Mouse (Mus musculus) mouse embryonic stem cell (cell line): Measurements from ENCODE around the gene Zdhhc22.

Source experiments
- in situ Hi-C, 2 experiments: fragments of 300-500 bp; cut with MboI; formaldehyde crosslinking; loops; 1 replicate in 1 of 2; 3 replicates in 1 of 2; pipeline ENCODE4 v1.14.3; 2019 to 2020; ENCODE audit warnings: low sequenced_read_pairs in 2 of 2, low pct_unique_long_range_greater_than_20kb in 1 of 2, mixed read lengths in 1 of 2; ENCODE audit not compliant: unreplicated experiment in 1 of 2

The Zdhhc22 gene

DNA sequence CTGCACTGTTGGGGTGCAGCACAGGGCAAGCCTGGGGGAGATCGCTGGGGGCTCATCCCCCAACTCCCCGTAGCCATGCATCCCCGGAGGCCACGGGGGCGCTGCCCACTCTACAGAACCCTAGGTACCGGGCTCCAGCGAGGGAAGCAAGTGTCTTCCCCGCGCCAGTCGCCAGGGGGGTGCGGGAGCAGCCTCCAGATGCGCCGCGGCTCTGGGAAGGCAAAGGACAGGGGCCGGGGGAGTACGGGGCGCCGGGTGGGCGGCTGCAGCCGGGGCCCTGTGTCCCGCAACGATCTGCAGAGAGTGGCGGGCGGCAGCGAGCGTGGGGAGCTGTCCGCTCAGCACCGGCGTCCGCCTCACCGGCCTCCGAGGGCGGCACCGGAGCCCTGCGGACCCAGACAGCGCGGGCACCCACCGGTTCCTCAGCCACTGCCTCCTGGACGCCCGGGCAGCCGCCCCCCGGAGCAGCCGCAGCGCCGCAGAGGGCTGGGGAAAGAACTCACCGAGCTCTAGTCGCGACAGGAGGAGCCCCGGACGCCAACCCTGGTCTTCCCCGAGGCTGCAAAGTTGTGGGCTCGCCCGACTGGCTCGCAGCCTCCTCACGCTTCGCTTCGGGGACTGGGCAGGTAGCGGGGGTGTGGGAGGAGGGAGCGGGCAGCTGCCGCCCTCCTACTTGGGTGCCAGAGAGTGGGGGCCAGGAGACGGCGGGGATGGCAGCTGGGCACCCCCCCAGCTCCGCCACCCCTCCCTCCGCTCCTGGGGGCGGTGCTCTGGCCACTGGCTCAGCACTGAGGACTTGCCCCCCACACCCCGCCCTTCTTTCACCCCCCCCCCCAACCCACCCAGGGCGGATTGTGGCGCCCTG lies at the start of gene Zdhhc22:
Gene Zdhhc22, minus strand, starts transcription at position 541 of the 865 bp plus-strand sequence.
- in situ Hi-C loops = no loop called here

- in situ Hi-C loops = no loop called here
These were observed 46.4 kb upstream of the Zdhhc22 start for GRCm38 (mm10) chr12:87036631-87037030.

- in situ Hi-C loops = no loop called here
These were observed 41.0 kb upstream of the Zdhhc22 start for GRCm38 (mm10) chr12:87031163-87031763.

DNA sequence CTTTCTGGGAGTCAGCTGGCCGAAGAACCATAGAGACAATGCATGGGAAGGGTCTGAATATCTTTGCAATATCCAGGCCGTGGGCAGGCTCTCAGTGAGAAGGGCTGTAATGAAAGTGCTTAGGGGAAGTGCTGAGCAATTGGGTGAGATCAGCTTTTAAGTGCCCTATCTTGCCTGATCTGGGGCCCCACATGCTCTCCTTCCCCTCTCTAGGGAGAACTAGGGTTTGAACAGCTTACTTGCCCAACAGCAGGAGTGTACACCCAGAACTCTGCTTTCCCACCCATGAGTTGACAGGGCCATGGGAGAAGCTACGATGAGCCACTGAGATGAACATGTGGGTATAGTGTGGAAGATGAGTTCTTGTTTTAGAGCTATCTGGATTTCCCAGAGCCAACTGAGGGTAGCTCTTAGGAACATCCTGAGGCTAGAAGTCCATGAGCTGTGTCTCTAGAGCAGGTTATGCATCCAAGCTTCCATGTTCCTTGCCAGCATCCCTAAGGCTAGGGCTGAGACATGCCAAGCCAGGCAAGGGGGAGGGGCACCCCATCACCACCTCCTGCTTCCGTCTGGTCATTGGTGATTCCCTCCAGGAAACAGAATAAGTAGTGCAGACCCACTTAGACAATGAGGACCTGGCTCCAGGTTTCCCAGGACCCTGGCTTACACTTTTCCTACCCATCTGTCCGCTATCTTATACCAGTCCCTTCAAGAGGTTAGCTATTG lies 39.2 kb upstream of the Zdhhc22 start:
- in situ Hi-C loops = no loop called here

DNA sequence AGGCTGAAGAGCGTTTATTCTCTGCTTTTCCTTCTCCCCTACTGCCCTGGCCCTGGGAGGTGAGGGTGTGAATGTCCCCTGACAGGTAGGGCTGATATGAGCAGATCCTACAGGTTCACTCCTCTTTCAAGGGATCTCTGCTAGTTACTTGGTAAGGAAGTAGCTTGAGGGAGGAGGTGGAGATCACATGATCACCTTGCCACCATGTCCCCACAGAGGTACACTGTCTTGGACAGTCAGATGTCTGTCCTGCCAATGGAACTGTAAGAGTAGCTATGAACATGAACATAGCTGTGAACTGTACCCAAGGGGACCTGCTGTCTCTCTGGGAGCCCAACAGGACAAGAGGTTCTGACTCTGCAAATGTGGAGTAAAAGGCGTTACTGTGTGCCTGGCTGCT lies 37.8 kb upstream of the Zdhhc22 start:
- in situ Hi-C loops = no loop called here

DNA sequence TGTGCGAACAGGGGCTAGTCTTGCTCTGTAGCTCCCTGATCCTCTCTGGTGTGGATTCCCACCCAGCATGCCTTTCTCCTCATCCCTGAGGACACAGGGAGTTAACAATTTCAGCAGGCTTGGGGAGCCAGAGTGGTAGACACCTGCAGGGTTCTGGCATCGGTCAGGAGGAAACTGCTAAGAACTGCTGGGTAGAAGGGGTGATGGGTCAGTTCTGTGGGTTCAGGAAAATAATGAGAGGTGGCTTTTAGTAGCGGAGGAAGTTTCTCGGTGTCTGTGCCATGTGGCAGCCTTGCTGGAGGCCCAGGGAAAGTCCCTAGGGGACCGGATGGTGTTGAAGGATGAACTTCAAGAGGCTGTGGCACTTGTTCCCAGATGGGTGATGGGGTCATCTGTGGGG lies 37.2 kb upstream of the Zdhhc22 start:
- in situ Hi-C loops = no loop called here

- in situ Hi-C loops = no loop called here
These were observed 36.6 kb upstream of the Zdhhc22 start for GRCm38 (mm10) chr12:87026871-87027240.

- in situ Hi-C loops = no loop called here
These were observed 36.1 kb upstream of the Zdhhc22 start for GRCm38 (mm10) chr12:87026109-87026870.

- in situ Hi-C loops = no loop called here
These were observed 33.2 kb upstream of the Zdhhc22 start for GRCm38 (mm10) chr12:87023456-87023855.

DNA sequence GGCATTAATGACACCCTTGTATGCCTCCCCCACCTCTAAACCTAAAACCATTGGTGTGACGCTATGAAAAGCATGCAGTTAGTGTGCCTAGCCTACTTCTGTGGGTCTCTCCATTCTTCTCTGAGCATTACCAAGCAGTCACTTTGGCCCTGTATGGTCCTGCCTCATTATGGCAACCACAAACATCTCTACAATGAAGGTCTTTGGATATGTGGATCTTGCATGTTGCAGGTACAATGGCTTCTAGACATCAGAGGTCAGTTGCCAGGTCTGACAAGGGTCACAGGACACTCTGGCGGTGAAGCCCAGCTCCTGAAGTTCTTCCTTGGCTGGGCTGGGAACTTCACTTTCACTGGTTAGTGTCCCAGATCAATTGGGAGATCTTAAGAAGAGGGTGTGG lies 31.8 kb upstream of the Zdhhc22 start:
- in situ Hi-C loops = no loop called here

DNA sequence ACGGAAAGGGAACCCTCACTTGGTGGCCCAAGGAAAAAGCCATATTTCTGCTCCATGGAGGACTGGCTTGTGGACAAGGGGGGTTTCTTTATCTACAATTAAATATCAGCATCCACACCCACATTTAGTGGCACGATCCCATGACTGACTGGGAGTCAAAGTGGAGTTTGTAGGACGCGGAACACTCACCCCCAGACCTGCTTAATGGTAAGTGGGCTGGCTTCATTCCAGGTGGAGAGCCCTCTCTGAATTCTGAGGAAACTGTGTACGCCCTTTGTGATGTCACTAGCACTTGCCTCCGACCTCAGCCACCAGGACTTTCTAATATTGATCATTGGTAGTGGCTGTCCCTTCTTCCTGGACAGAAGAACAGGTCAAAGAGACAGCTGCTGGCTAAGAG lies 30.8 kb upstream of the Zdhhc22 start, which contains the start of gene Tmem63c:
Gene Tmem63c, plus strand, starts transcription at position 301 of the 400 bp plus-strand sequence.
- in situ Hi-C loops = no loop called here

DNA sequence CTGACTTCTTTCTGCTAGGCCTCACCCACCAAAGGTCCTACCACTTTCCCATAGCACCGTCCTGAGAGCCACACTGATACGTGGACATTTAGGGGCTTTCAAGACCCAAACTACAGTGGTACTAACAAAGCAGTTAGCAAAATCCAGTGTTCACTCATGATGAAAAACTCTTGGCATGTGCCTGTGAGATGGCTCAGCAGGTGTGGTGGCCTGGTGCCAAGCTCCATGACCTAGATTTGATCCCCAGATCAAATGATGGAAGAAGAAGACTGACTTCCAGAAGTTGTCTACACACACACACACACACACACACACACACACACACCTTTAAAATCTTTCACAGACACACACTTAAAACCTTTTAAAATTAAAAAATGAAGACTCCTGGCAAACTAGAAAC lies 28.5 kb upstream of the Zdhhc22 start:
- in situ Hi-C loops = no loop called here

DNA sequence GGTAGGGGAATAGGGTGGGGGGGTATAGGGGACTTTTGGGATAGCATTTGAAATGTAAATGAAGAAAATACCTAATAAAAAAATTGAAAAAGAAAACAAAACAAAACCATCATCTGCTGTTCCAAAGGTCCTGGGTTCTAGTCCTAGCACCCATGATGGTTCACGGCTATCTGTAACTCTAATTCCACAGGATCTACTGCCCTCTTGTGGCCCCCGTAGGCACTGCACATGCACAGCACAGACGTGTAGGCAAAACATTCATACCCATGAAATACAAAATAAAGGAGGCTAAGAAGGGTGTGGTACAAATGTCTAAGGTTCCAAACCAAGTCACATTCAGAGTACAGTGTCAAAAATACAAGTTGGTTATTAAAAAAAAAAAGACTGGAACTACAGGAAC lies 26.8 kb upstream of the Zdhhc22 start:
- in situ Hi-C loops = no loop called here

DNA sequence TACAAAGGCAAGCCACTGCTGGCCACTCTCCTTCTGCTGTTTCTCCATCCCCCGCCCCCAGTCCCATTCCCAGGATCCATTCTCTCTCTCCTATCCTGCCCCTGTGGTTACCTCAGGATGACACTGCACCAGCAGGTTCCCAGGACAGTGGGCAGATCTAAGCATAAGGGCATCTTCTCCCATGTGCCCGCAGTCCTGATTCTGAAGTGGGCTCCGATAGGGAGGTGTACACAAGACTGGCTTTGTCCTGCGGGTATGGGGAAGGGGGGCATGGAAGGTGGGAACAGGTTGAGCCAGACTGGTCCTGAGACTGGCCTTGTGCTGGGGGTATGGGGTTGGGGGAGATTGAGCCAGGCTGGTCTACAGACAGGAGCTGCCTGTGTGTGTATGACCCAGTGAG lies 14.4 kb upstream of the Zdhhc22 start:
- in situ Hi-C loops = no loop called here

- in situ Hi-C loops = no loop called here
These were observed 13.4 kb upstream of the Zdhhc22 start for GRCm38 (mm10) chr12:87003606-87004005.

GRCm38 (mm10) chr12:87002815-87003214 lies 12.6 kb upstream of the Zdhhc22 start:
- in situ Hi-C loops = no loop called here

GRCm38 (mm10) chr12:87002209-87002608 lies 12.0 kb upstream of the Zdhhc22 start:
- in situ Hi-C loops = no loop called here

DNA sequence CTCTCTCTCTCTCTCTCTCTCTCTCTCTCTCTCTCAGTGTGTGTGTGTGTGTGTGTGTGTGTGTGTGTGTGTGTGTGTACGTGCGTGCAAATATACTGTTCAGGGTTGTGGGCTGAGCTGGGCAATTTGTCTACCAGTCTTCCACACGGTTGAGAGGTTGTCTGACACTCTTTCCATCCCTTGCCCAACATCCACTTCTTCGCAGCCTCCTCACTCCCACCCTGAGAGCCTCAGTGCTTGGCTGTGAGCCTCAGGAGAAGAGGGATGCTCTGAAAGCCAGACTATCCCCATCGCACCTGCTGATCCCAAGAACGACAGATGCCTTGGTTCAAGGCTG lies 10.6 kb upstream of the Zdhhc22 start:
- in situ Hi-C loops = no loop called here
